Mouse (Mus musculus): ENCODE data around the gene Sell. TPM values are rescaled to one million over a fixed set of nuclear protein-coding genes. Genes with fewer than 3 reads are reported as not detected.

Sell gene
- polyA plus RNA-seq, 1 experiment from 2014 or later = not detected

DNA sequence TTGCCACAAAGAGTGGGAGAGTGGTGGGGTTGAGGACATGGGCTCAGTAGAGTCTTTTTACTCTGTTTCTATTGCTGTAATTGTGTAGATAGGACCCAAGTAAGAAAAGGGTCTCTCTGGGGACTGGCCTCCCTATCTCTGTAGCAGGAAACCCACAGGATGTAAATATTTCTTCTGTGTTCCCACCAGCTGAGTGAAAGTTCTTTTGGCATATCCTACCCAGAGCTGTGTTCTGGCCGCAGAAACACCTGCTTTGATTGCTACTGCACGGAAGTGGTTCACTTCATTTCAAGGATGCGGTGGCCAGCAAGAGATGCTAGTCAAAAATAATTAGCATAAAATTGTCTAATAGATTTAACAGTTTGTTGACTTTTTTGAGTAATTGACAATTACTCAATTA, 15.2 kb downstream of the Sell start:
- ATAC-seq = no peak
- H3K9ac ChIP-seq = no peak overlapping the region
- H3K9me3 ChIP-seq (replicated peaks) = no peaks in the 10 kb centered on the region
- no peaks in the 10 kb centered on the region for H3K27me3 ChIP-seq
- 92% methylated on average over 3 of the region's 3 CpGs for WGBS
- no peaks in the 10 kb centered on the region for H3K4me1 ChIP-seq
- H3K36me3 ChIP-seq (ENCODE audit: poor library complexity, severe bottlenecking) = no peaks in the 10 kb centered on the region
- no peak overlapping the region for H3K4me2 ChIP-seq
- H3K4me3 ChIP-seq = no peak overlapping the region
- H3K27ac ChIP-seq = no peak overlapping the region

GRCm38 (mm10) chr1:164078323-164078741, 16.6 kb downstream of the Sell start:
- 86% methylated on average over 4 of the region's 4 CpGs for WGBS
- Histone ChIP-seq H3K27ac (no peak overlapping the region), H3K9me3 (replicated peaks) (no peaks in the 10 kb centered on the region), H3K4me3 (no peak overlapping the region), H3K4me2 (no peak overlapping the region), H3K27me3 (no peaks in the 10 kb centered on the region), H3K9ac (no peak overlapping the region), H3K36me3 (ENCODE audit: poor library complexity, severe bottlenecking) (no peaks in the 10 kb centered on the region), H3K4me1 (no peaks in the 10 kb centered on the region)
- no peak for ATAC-seq

DNA sequence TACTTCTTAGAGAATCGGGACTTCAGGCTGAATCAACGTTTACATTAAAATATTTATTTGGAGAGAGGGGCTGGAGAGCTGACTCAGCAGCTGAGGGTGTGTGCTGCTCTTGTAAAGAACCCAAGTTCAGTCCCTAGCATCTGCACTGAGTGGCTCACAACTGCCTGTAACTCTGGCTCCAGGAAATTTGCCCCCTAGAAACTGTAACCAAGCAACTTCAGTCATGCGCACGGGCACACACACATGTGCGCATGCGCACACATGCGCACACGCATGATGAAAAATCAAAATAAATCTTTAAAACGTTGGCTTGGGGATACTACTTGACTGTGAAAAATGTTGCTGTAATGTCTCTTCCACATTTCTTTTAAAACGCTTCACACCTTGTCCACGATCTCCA, 17.3 kb downstream of the Sell start:
- H3K27me3 ChIP-seq = no peaks in the 10 kb centered on the region
- no peak overlapping the region for H3K27ac ChIP-seq
- H3K4me1 ChIP-seq = no peaks in the 10 kb centered on the region
- no peaks in the 10 kb centered on the region for H3K36me3 ChIP-seq (ENCODE audit: poor library complexity, severe bottlenecking)
- no peak overlapping the region for H3K4me3 ChIP-seq
- no peaks in the 10 kb centered on the region for H3K9me3 ChIP-seq (replicated peaks)
- no peak overlapping the region for H3K9ac ChIP-seq
- WGBS = 90% methylated on average over 11 of the region's 11 CpGs
- no peak overlapping the region for H3K4me2 ChIP-seq
- ATAC-seq = no peak

GRCm38 (mm10) chr1:164083046-164083445, 21.3 kb downstream of the Sell start:
- H3K27me3 ChIP-seq = no peaks in the 10 kb centered on the region
- no peak overlapping the region for H3K4me2 ChIP-seq
- no peak overlapping the region for H3K27ac ChIP-seq
- ATAC-seq = no peak
- no peak overlapping the region for H3K9ac ChIP-seq
- no peaks in the 10 kb centered on the region for H3K4me1 ChIP-seq
- H3K9me3 ChIP-seq (replicated peaks) = no peaks in the 10 kb centered on the region
- no peaks in the 10 kb centered on the region for H3K36me3 ChIP-seq (ENCODE audit: poor library complexity, severe bottlenecking)
- 96% methylated on average over 4 of the region's 4 CpGs for WGBS
- no peak overlapping the region for H3K4me3 ChIP-seq

GRCm38 (mm10) chr1:164086797-164087196, 25.0 kb downstream of the Sell start:
- no peak overlapping the region for H3K4me2 ChIP-seq
- ATAC-seq = no peak

DNA sequence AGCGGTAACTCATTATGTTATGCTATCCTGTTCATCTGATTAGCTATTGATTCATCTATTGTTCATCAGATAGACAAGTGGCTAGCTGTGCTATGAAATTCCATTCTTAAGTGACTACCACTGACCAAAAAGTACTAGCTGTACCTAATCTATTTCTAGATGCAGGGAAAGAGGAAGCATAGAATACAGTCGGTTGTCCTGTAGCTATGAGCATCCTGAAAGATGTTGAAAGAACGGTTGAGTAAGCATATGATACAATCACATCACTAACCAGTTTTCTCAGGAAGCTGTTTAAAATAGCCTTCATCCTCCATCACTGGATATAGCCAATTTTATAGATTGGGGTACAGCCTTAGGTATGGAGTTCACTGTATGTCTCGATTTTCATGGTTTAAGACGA, 26.1 kb downstream of the Sell start:
- Histone ChIP-seq H3K4me3 (no peak overlapping the region), H3K4me2 (no peak overlapping the region), H3K36me3 (ENCODE audit: poor library complexity, severe bottlenecking) (no peaks in the 10 kb centered on the region), H3K9me3 (replicated peaks) (no peaks in the 10 kb centered on the region), H3K27ac (no peak overlapping the region), H3K9ac (no peak overlapping the region), H3K4me1 (no peaks in the 10 kb centered on the region), H3K27me3 (no peaks in the 10 kb centered on the region)
- 92% methylated on average over 5 of the region's 5 CpGs for WGBS
- no peak for ATAC-seq

More at GRCm38 (mm10) chr1:164086797-164087196, 25.0 kb downstream of the Sell start:
- H3K36me3 ChIP-seq (ENCODE audit: poor library complexity, severe bottlenecking) = no peaks in the 10 kb centered on the region
- H3K9ac ChIP-seq = no peak overlapping the region
- no peaks in the 10 kb centered on the region for H3K4me1 ChIP-seq
- WGBS = 83% methylated on average over 3 of the region's 3 CpGs
- no peak overlapping the region for H3K4me3 ChIP-seq
- H3K27ac ChIP-seq = no peak overlapping the region
- H3K27me3 ChIP-seq = no peaks in the 10 kb centered on the region
- no peaks in the 10 kb centered on the region for H3K9me3 ChIP-seq (replicated peaks)

DNA sequence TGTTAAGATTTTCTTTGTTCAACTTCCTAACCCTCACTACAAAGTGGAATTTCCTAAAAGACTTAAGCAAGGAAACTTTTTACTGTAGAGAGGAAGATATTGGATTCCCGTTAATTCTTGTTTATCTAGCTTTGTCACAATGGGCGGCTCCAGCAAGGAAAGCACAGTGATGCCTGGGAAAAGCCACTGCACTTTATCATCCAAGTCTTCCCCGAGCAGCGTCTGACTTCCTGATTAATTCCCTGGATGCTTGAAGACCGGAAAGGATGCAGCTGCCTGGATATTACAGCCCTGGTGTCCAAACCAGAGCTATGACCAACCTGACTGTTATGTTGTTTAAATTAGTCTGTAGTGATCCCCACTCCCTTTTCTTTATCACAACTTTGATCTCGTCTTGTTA, 35.0 kb downstream of the Sell start:
- Histone ChIP-seq H3K4me2 (no peak overlapping the region), H3K27me3 (no peaks in the 10 kb centered on the region), H3K9ac (no peak overlapping the region), H3K4me3 (no peak overlapping the region), H3K36me3 (ENCODE audit: poor library complexity, severe bottlenecking) (no peaks in the 10 kb centered on the region), H3K4me1 (no peaks in the 10 kb centered on the region), H3K9me3 (replicated peaks) (no peaks in the 10 kb centered on the region), H3K27ac (no peak overlapping the region)
- WGBS = 85% methylated on average over 6 of the region's 6 CpGs
- ATAC-seq = no peak

GRCm38 (mm10) chr1:164097911-164098310, 36.1 kb downstream of the Sell start:
- Histone ChIP-seq H3K36me3 (ENCODE audit: poor library complexity, severe bottlenecking) (no peaks in the 10 kb centered on the region), H3K4me3 (no peak overlapping the region), H3K9ac (no peak overlapping the region), H3K27ac (no peak overlapping the region), H3K4me2 (no peak overlapping the region), H3K9me3 (replicated peaks) (no peaks in the 10 kb centered on the region), H3K27me3 (no peaks in the 10 kb centered on the region), H3K4me1 (no peaks in the 10 kb centered on the region)
- 90% methylated on average over 2 of the region's 2 CpGs for WGBS
- no peak for ATAC-seq

DNA sequence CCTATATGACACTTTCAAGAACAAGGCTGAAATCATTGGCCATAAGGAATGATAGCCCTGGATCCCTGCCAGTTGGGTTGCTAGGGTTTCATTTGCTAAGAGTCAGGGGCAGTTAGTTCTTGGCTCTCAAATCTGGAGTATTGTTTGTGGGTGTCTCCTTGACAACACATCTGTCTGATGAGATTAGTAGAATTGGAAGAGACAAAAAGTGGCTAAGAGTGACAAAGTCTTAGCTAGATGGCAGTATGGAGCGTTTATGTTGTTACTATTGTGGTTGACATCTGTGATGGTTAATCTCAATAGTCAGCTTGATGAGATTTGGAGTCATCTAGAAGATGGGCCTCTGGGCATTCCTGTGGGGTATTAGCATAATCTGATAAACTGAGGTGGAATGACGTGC, 36.6 kb downstream of the Sell start:
- no peak for ATAC-seq
- Histone ChIP-seq H3K4me1 (no peaks in the 10 kb centered on the region), H3K9ac (no peak overlapping the region), H3K27me3 (no peaks in the 10 kb centered on the region), H3K4me3 (no peak overlapping the region), H3K27ac (no peak overlapping the region), H3K4me2 (no peak overlapping the region), H3K36me3 (ENCODE audit: poor library complexity, severe bottlenecking) (no peaks in the 10 kb centered on the region), H3K9me3 (replicated peaks) (no peaks in the 10 kb centered on the region)
- WGBS = 71% methylated on average over 2 of the region's 2 CpGs

- no peak overlapping the region for H3K4me2 ChIP-seq
- ATAC-seq = no peak
- no peak overlapping the region for H3K9ac ChIP-seq
- H3K9me3 ChIP-seq (replicated peaks) = no peaks in the 10 kb centered on the region
- H3K4me3 ChIP-seq = no peak overlapping the region
- no peaks in the 10 kb centered on the region for H3K36me3 ChIP-seq (ENCODE audit: poor library complexity, severe bottlenecking)
- no peaks in the 10 kb centered on the region for H3K4me1 ChIP-seq
- no peaks in the 10 kb centered on the region for H3K27me3 ChIP-seq
- no peak overlapping the region for H3K27ac ChIP-seq
- WGBS = 86% methylated on average over 2 of the region's 2 CpGs
Observed at GRCm38 (mm10) chr1:164109763-164110162, 48.0 kb downstream of the Sell start.

- WGBS = 95% methylated on average over 9 of the region's 9 CpGs
- H3K4me3 ChIP-seq = no peak overlapping the region
- no peaks in the 10 kb centered on the region for H3K9me3 ChIP-seq (replicated peaks)
- H3K9ac ChIP-seq = no peak overlapping the region
- H3K36me3 ChIP-seq (ENCODE audit: poor library complexity, severe bottlenecking) = no peaks in the 10 kb centered on the region
- no peak overlapping the region for H3K27ac ChIP-seq
- no peak overlapping the region for H3K4me2 ChIP-seq
- no peaks in the 10 kb centered on the region for H3K27me3 ChIP-seq
- H3K4me1 ChIP-seq = 0 out of 2 replicates have a peak, but pooled peaks cover 9% of the 10 kb centered on the region
- ATAC-seq = no peak
Observed at GRCm38 (mm10) chr1:164110591-164111329, 49.0 kb downstream of the Sell start.

GRCm38 (mm10) chr1:164114280-164114679, 52.5 kb downstream of the Sell start:
- no peaks in the 10 kb centered on the region for H3K36me3 ChIP-seq (ENCODE audit: poor library complexity, severe bottlenecking)
- H3K27ac ChIP-seq = no peak overlapping the region
- no peak overlapping the region for H3K9ac ChIP-seq
- no peak overlapping the region for H3K4me3 ChIP-seq
- 83% methylated on average over 5 of the region's 5 CpGs for WGBS
- no peak overlapping the region for H3K4me2 ChIP-seq
- ATAC-seq = no peak
- no peaks in the 10 kb centered on the region for H3K27me3 ChIP-seq
- no peaks in the 10 kb centered on the region for H3K9me3 ChIP-seq (replicated peaks)
- H3K4me1 ChIP-seq = 0 out of 2 replicates have a peak, but pooled peaks cover 9% of the 10 kb centered on the region

DNA sequence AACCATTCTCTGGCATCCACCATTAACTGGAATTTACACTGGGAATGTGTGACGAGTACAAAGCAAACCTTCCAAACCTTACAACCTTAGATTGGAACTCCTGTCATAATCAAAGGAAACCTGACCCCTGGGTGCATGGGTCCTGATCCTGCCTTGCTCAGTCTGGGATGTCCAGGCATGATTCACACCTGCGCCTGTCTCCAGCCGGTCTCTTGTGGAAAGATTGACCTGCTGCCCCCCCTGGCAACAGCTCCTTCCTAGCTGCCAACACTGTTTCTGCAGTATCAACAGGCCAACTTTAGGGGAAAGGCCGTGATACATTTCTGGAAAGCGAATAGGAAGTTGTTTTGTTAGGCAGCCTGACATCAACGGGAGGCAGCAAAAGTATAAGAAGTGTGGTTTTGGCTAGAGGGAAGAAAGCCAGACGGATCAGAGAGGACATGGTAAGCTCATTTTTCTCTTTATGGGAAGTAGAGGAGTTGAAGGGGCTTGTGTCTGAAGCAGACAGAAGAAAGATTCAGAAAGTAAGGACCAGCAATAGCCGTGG, 53.2 kb downstream of the Sell start, which contains the start of gene Selp:
TSS of gene Selp (plus strand) at position 318 of the 547 bp plus-strand sequence.
- WGBS = 58% methylated on average over 8 of the region's 8 CpGs

More for the DNA sequence above, 53.2 kb downstream of the Sell start, which contains the start of gene Selp:
- no peak for ATAC-seq
- Histone ChIP-seq H3K4me1 (0 out of 2 replicates have a peak, but pooled peaks cover 9% of the 10 kb centered on the region), H3K4me2 (no peak within 1 kb of the TSS), H3K9me3 (replicated peaks) (no peaks in the 10 kb centered on the region), H3K27me3 (no peaks in the 10 kb centered on the region), H3K27ac (no peak within 1 kb of the TSS), H3K36me3 (ENCODE audit: poor library complexity, severe bottlenecking) (no peaks in the 10 kb centered on the region), H3K4me3 (no peak within 1 kb of the TSS), H3K9ac (no peak within 1 kb of the TSS)

All from forebrain, embryonic 13.5 days (tissue).